Mouse (Mus musculus) lung, adult 2 months (tissue): ENCODE measurements around the gene Tnfaip2.

Source experiments
- CTCF ChIP-seq: fragments of 200-500 bp; IDR thresholded peaks from 2 replicates; pipeline ENCODE4 v1.5.1; 2011; ENCODE audit warnings: mild to moderate bottlenecking, low read length, control low read depth; ENCODE audit not compliant: insufficient read depth
- POLR2A ChIP-seq: fragments of 200-500 bp; IDR thresholded peaks from 2 replicates; pipeline ENCODE4 v1.6.1; 2011; ENCODE audit warnings: low read depth, mild to moderate bottlenecking, control low read depth, low read length, borderline replicate concordance; ENCODE audit errors: extremely low read depth

DNA sequence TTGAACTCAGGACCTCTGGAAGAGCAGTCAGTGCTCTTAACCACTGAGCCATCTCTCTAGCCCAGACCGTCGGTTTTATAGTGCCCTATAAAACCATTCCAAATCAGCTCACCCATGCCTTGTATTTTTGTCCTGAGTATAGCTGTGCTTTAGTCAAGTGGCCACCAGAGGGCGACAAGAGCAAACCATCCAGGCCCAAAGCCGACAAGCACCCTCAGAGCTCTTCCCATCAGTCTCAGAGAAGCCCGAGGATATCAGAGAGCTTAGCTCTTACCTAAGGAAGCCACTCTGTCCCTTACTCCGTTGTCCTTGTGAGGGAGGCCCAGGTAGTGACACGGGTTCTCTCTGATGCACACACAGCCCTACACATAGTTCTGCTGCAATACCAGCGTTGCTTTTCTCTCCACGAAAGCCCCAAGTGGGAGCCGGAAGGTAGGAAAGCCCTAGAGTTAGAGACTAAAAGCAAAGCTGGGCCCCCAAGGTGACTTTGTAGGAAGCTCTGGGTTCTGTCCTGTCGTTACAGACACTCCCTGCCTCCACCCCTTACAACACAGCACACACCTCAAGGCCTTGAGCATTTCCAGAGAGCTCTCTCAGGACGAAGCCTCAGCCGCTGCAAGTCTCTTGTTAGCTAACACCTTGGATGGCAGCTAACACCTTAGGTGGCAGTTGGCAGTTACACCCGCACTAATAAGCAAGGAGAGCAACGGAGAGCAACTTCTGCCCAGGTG is 40.6 kb upstream of the Tnfaip2 start:
- no peak for TF ChIP-seq POLR2A
- peak; percentile 87 for TF ChIP-seq CTCF
